Mouse (Mus musculus) B cell, adult (primary cell): ENCODE measurements around the gene Ltbp2. TPM values are rescaled to one million over a fixed set of nuclear protein-coding genes. Genes with fewer than 3 reads are reported as not detected.

Source experiments
- total RNA-seq: library from RNA; stranded (reverse); gene quantifications from 4 replicates; pipeline ENCODE4 v1.2.4, GENCODE M21; 2023; ENCODE audit not compliant: inconsistent age

Gene Ltbp2
- total RNA-seq = 0.12 TPM in 1 of 4 replicates, not detected in the others

GRCm38 (mm10) chr12:84876481-84877121 is at the start of gene Ltbp2:
Gene Ltbp2, minus strand, starts transcription at chr12:84876532.

GRCm38 (mm10) chr12:84772726-84773441 is 103.4 kb downstream of the Ltbp2 start, which contains the start of the genes Npc2 and Isca2:
Gene Npc2, minus strand, starts transcription at chr12:84773152.
Gene Isca2, plus strand, starts transcription at chr12:84773251.

Other genes starting within 250 kb of the Ltbp2 start
- gene Vrtn, start 235.5 kb downstream of the Ltbp2 start, total RNA-seq = not detected in 4 replicates
- gene Syndig1l, start 177.7 kb downstream of the Ltbp2 start, total RNA-seq = 0.30 TPM in 1 of 4 replicates, not detected in the others
- 43.1 to 53.4 TPM (median 48.6 TPM) in 4 replicates for gene Npc2, start 103.4 kb downstream of the Ltbp2 start, total RNA-seq
- 51.9 to 63.0 TPM (median 61.2 TPM) in 4 replicates for gene Isca2, start 103.3 kb downstream of the Ltbp2 start, total RNA-seq
- 98.7 to 101 TPM (median 100 TPM) in 4 replicates for gene Fcf1, start 94.4 kb upstream of the Ltbp2 start, total RNA-seq
- gene Arel1, start 94.4 kb upstream of the Ltbp2 start, total RNA-seq = 54.8 to 73.2 TPM (median 60.0 TPM) in 4 replicates
- gene Ylpm1, start 119.8 kb upstream of the Ltbp2 start, total RNA-seq = 82.7 to 90.2 TPM (median 88.7 TPM) in 4 replicates
- 2.5 to 4.7 TPM (median 4.3 TPM) in 4 replicates for gene Prox2, start 234.2 kb upstream of the Ltbp2 start, total RNA-seq
- 224 to 254 TPM (median 245 TPM) in 4 replicates for gene Dlst, start 234.3 kb upstream of the Ltbp2 start, total RNA-seq